Mouse (Mus musculus): ENCODE data around the gene Arid2.
"Not testable (repeated sequence)": the region's sequence is repeated elsewhere in the genome, so short reads cannot be mapped to it uniquely, and the experiment has no call there.

Gene Arid2

GRCm38 (mm10) chr15:96418161-96418560 lies 130.8 kb downstream of the Arid2 start:
- no peak for DNase-seq (ENCODE audit: low spot score in 2 of 2)

- no peak for DNase-seq (ENCODE audit: low spot score in 2 of 2)
These were observed 132.6 kb downstream of the Arid2 start for GRCm38 (mm10) chr15:96419920-96420319.

GRCm38 (mm10) chr15:96434202-96434601 lies 146.9 kb downstream of the Arid2 start:
- DNase-seq (ENCODE audit: low spot score in 2 of 2), result no peak

- DNase-seq (ENCODE audit: low spot score in 2 of 2), result not testable (repeated sequence)
These were observed 154.2 kb downstream of the Arid2 start for GRCm38 (mm10) chr15:96441480-96441879.

- no peak for DNase-seq (ENCODE audit: low spot score in 2 of 2)
These were observed 159.5 kb downstream of the Arid2 start for GRCm38 (mm10) chr15:96446785-96447184.

- no peak for DNase-seq (ENCODE audit: low spot score in 2 of 2)
These were observed 161.5 kb downstream of the Arid2 start for GRCm38 (mm10) chr15:96448656-96449299.

- no peak for DNase-seq (ENCODE audit: low spot score in 2 of 2)
These were observed 166.0 kb downstream of the Arid2 start for GRCm38 (mm10) chr15:96453346-96453745.
